Mouse (Mus musculus) kidney, embryonic 14.5 days (tissue): ENCODE measurements at regions not wholly inside any gene's neighbourhood (a gene's known extent, or its start where the extent isn't known, plus 50 kb on each side); places are given as distances from the start of the nearest gene placed in this dataset.

Source experiments
- ATAC-seq: fragments of 200-750 bp; cut with Nextera tagmentation; 2 replicates; pipeline ENCODE4 v1.8.0; 2017; ENCODE audit warnings: moderate number of reproducible peaks, mild to moderate bottlenecking, moderate TSS enrichment, moderate library complexity; ENCODE audit not compliant: low FRiP score, low TSS enrichment
- H3K27ac ChIP-seq: fragments of 300-500 bp; sonication (generic); 2 replicates; pipeline ENCODE4 v1.5.1; 2014; ENCODE audit warnings: low read depth, mild to moderate bottlenecking, low read length, moderate library complexity, mixed read lengths
- H3K27me3 ChIP-seq: fragments of 300-500 bp; sonication (generic); 2 replicates; pipeline ENCODE4 v1.6.1; 2014; ENCODE audit warnings: mild to moderate bottlenecking, low read length; ENCODE audit not compliant: control insufficient read depth, insufficient read depth
- H3K36me3 ChIP-seq: fragments of 300-500 bp; sonication (generic); 2 replicates; pipeline ENCODE4 v1.6.1; 2014; ENCODE audit warnings: low read length, mixed read lengths; ENCODE audit not compliant: control insufficient read depth, insufficient read depth
- H3K4me1 ChIP-seq: fragments of 300-500 bp; sonication (generic); 2 replicates; pipeline ENCODE4 v1.6.1; 2014; ENCODE audit warnings: low read length, mixed read lengths; ENCODE audit not compliant: control insufficient read depth, insufficient read depth
- H3K4me2 ChIP-seq: fragments of 300-500 bp; sonication (generic); replicated peaks from 2 replicates; pipeline ENCODE4 v1.6.1; 2014; ENCODE audit warnings: low read depth, mild to moderate bottlenecking, low read length
- H3K4me3 ChIP-seq: fragments of 300-500 bp; sonication (generic); 2 replicates; pipeline ENCODE4 v1.5.1; 2014; ENCODE audit warnings: mild to moderate bottlenecking, low read length
- H3K9ac ChIP-seq: fragments of 300-500 bp; sonication (generic); 2 replicates; pipeline ENCODE4 v1.6.1; 2014; ENCODE audit warnings: low read depth, mild to moderate bottlenecking, low read length, moderate library complexity
- H3K9me3 ChIP-seq: fragments of 300-500 bp; sonication (generic); 2 replicates; pipeline ENCODE4 v1.6.1; 2016; ENCODE audit warnings: low read length; ENCODE audit not compliant: control insufficient read depth
- WGBS: fragments of 180-500 bp; shearing (Covaris S2); extraction: QIAGEN DNeasy Blood & Tissue Kit; methylation state at CpG from one replicate; pipeline ENCODE4 v1.1.7; 2014; 5-methylcytosine and 5-hydroxymethylcytosine counted together

- no peak for ATAC-seq
- no peak overlapping the region for H3K4me3 ChIP-seq
Measured at GRCm38 (mm10) chr1:181293079-181293865, 59.2 kb upstream of the Cnih3 start.

GRCm38 (mm10) chr1:181295651-181296050 lies 56.8 kb upstream of the Cnih3 start:
- Histone ChIP-seq H3K4me3 (no peak overlapping the region), H3K36me3 (no peaks in the 10 kb centered on the region), H3K4me2 (no peak overlapping the region), H3K4me1 (no peaks in the 10 kb centered on the region), H3K9me3 (no peaks in the 10 kb centered on the region), H3K9ac (no peak overlapping the region), H3K27ac (no peak overlapping the region), H3K27me3 (no peaks in the 10 kb centered on the region)
- ATAC-seq = no peak
- 79% methylated on average over 4 of the region's 4 CpGs for WGBS

More at GRCm38 (mm10) chr1:181293079-181293865, 59.2 kb upstream of the Cnih3 start:
- Histone ChIP-seq H3K9me3 (no peaks in the 10 kb centered on the region), H3K9ac (no peak overlapping the region), H3K4me2 (no peak overlapping the region), H3K36me3 (no peaks in the 10 kb centered on the region), H3K4me1 (no peaks in the 10 kb centered on the region), H3K27ac (no peak overlapping the region), H3K27me3 (no peaks in the 10 kb centered on the region)
- WGBS = 88% methylated on average over 16 of the region's 16 CpGs

GRCm38 (mm10) chr1:181298063-181298462 lies 54.4 kb upstream of the Cnih3 start:
- H3K4me1 ChIP-seq = no peaks in the 10 kb centered on the region
- no peak overlapping the region for H3K4me3 ChIP-seq
- H3K36me3 ChIP-seq = no peaks in the 10 kb centered on the region
- no peak overlapping the region for H3K4me2 ChIP-seq
- no peak overlapping the region for H3K9ac ChIP-seq
- no peaks in the 10 kb centered on the region for H3K9me3 ChIP-seq
- no peaks in the 10 kb centered on the region for H3K27me3 ChIP-seq
- WGBS = 68% methylated on average over 5 of the region's 5 CpGs
- ATAC-seq = no peak
- H3K27ac ChIP-seq = no peak overlapping the region

- no peaks in the 10 kb centered on the region for H3K27me3 ChIP-seq
- H3K4me2 ChIP-seq = no peak overlapping the region
- H3K27ac ChIP-seq = no peak overlapping the region
- H3K36me3 ChIP-seq = no peaks in the 10 kb centered on the region
- no peak for ATAC-seq
- 91% methylated on average over 14 of the region's 14 CpGs for WGBS
- H3K4me3 ChIP-seq = no peak overlapping the region
- no peak overlapping the region for H3K9ac ChIP-seq
- H3K9me3 ChIP-seq = no peaks in the 10 kb centered on the region
- H3K4me1 ChIP-seq = no peaks in the 10 kb centered on the region
Measured at GRCm38 (mm10) chr1:181299075-181299665, 53.3 kb upstream of the Cnih3 start.

- Histone ChIP-seq H3K27me3 (no peaks in the 10 kb centered on the region), H3K36me3 (no peaks in the 10 kb centered on the region), H3K4me1 (no peaks in the 10 kb centered on the region), H3K27ac (no peak overlapping the region), H3K9me3 (no peaks in the 10 kb centered on the region), H3K4me2 (no peak overlapping the region), H3K4me3 (no peak overlapping the region), H3K9ac (no peak overlapping the region)
- WGBS = 95% methylated on average over 6 of the region's 6 CpGs
- no peak for ATAC-seq
Measured at GRCm38 (mm10) chr1:181299826-181300225, 52.6 kb upstream of the Cnih3 start.

GRCm38 (mm10) chr1:181302151-181302550 lies 50.3 kb upstream of the Cnih3 start:
- Histone ChIP-seq H3K9me3 (no peaks in the 10 kb centered on the region), H3K27ac (no peak overlapping the region), H3K27me3 (no peaks in the 10 kb centered on the region), H3K4me2 (no peak overlapping the region), H3K4me3 (no peak overlapping the region), H3K9ac (no peak overlapping the region), H3K4me1 (no peaks in the 10 kb centered on the region), H3K36me3 (no peaks in the 10 kb centered on the region)
- ATAC-seq = no peak
- WGBS = 95% methylated on average over 17 of the region's 17 CpGs
